Mouse (Mus musculus): ENCODE measurements around the gene Adam6a.

DNA sequence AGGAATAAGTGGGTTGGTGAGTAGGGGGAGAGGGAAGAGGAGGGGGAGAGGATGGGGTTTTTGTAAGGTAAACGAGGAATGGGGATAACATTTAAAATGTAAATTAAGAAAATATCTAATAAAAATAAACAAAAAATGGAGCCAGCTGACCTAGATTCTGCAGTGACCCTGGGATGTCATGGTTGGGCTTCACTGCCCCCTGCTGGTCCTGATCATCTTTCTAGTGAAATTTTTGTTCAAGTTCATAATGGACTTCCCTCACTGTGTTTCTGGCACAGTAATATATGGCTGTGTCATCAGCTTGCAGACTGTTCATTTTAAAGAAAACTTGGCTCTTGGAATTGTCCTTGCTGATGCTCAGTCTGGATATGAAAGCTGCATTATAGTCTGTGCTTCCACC, 44.3 kb downstream of the Adam6a start:
- TF ChIP-seq CTCF (IDR thresholded peaks at IDR 0.05; ENCODE audit: borderline replicate concordance, insufficient read depth, low read length) (no peak), POLR2A (IDR thresholded peaks at IDR 0.05; ENCODE audit: low read depth, low read length) (no peak)
